Mouse (Mus musculus): ENCODE data around the gene Fgf22.
"Not testable (repeated sequence)": the region's sequence is repeated elsewhere in the genome, so short reads cannot be mapped to it uniquely, and the experiment has no call there.

Fgf22 gene

GRCm38 (mm10) chr10:79733847-79734246, 21.0 kb upstream of the Fgf22 start:
- no peak for DNase-seq

GRCm38 (mm10) chr10:79735361-79735760, 19.5 kb upstream of the Fgf22 start:
- DNase-seq, result peak in 1 of 2 experiments; percentile 57

GRCm38 (mm10) chr10:79736706-79737105, 18.2 kb upstream of the Fgf22 start:
- DNase-seq, result peak in 1 of 2 experiments; percentile 70

DNA sequence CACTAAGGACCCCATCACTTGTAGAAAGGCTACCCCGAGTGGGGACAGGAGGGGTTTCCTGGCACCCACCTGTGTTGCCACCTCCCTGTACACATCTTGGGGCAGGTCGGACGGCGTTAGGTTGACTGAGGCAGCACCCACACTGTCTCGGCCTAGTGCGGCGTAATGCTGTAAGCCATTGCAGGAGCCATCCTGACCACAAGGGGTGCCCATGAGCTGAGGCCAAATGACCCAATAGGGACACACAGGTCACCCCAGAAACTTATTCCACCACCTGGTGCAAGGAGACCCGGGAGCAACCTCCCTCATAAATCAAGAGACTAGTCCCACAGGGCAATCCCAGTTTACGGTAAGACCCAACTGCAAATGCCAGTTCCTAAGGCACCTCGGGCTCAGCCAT, 16.6 kb upstream of the Fgf22 start:
- peak; percentile 55 to 75 for DNase-seq

GRCm38 (mm10) chr10:79739234-79739633, 15.6 kb upstream of the Fgf22 start:
- DNase-seq, result peak in 1 of 2 experiments; percentile 34

- peak in 1 of 2 experiments; percentile 32 for DNase-seq
Observed at GRCm38 (mm10) chr10:79740863-79741262, 14.0 kb upstream of the Fgf22 start.

DNA sequence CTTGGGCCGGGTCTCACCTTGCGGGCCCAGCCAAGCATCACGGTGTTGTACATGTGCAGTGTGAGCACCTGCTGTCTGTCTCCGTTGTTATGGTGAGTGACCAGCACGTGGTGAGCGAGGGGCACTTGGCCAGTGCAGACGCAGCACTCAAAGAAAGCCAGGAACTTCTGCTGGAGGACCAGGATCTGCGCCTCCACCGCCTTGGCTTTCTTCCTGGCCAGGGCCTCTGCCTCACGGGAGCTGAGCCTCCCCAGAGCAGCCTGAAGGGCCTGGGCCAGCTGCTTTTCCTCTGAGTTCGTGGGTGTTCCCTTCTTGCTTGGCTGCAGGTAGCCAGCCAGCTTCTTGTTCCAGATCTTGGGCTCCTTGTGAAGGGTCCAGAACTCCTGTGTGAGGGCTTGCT, 11.7 kb upstream of the Fgf22 start:
- peak in 1 of 2 experiments; percentile 61 for DNase-seq

DNA sequence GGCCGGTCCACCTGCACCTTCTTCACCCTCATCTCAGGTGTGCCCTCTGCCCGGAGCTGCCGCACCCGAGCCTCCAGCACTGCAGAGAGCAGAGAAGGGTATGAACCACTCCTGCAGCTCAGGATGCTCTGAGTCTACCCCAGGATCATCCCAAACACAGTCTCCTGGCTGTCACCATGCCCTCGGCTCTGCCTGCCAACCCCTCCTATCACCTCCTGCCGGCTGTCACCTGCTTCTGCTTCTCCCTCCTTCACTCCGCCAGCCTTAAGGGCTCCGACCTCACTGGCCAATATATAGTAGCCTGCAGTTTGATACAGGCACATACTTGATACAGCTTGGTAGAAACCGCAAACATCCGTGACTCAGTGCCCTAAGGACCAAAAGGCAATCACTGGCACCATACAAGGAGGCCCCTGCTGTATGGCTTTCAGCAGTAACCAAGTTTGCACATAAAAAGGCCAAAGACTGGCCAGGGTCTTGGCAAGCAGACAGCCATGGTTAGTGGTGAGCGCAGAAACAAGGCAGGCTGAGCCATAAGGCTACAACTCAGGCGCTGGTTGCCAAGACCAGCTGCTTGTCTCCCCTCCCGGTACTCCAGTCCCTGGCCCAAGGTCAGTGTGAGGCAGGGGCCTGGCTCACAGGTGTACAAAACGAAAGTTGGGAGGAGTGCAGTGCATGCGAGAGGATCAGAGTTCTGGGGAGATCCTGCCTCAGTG, 11.1 kb upstream of the Fgf22 start:
- DNase-seq, result peak; percentile 75 to 77

GRCm38 (mm10) chr10:79745411-79745810, 9.5 kb upstream of the Fgf22 start:
- no peak for DNase-seq

DNA sequence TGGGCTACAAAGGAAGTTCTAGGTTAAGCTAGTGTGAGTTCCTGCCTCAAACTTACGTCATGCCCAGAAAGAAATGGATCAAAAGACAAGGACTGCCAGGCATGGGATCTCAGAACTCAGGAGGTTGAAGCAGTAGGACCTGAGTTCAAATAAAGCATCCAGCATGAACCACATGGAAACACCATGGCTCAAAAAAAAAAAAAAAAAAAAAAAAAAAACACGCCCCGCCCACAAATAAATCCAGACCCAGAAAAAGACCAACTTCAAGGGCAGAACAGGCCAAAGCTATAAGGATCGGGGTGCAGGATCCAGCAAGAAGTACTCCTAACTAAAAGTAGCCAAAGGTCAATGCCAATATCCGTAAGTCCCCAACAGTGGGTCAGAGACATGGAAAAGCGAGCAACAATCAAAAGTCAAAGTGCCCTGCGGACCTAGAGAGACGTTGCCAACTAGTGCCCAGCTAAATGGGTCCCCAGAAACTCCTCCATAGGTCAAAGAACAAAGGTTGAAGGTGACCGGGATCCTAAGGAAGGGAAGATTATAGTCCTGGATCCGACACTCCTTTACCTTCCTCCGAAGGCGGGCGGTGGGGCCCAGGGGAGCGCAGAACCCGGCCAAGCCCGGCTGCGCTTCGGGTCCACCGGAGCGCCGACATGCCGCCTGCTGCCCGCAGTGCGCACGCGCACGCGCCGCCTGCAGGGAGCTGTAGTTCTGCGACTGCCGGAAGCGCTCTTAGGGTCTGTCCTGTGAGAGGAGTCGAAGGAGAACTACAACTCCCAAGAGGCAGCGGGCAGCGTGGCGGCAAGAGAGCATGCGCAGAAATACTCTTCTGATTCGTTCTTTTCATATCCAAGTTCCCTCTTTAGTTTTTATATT, 8.7 kb upstream of the Fgf22 start, which contains the start of gene Polrmt:
Gene Polrmt, minus strand, starts transcription at position 684 of the 876 bp plus-strand sequence.
- peak; percentile 95 to 97 for DNase-seq

- DNase-seq, result no peak
Observed at GRCm38 (mm10) chr10:79746774-79747151, 8.1 kb upstream of the Fgf22 start.

- no peak for DNase-seq
Observed at GRCm38 (mm10) chr10:79748496-79748895, 6.4 kb upstream of the Fgf22 start.

DNA sequence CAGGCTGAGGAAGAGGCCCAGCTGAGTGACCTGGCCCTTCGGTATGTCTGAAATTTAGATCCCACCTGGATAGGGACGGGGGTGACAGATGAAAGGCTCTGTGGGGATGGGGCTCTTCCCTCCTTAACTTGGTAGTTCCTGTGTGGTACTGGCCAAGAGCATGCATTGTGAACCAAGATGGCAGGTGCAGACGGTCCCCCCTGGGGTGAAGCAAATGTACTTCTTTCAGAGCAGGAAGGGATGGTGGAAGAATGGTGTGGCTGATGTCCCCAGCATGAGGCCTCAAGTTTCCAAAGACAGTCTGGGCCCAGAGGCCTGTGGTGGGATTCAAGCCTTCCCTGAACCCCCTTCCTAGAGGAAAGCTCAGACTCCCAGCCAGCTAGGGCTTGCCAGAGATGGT, 978 bp downstream of the Fgf22 start:
- peak in 1 of 2 experiments; percentile 58 for DNase-seq

- DNase-seq, result no peak
Observed at GRCm38 (mm10) chr10:79756660-79757059, 1.8 kb downstream of the Fgf22 start.

DNA sequence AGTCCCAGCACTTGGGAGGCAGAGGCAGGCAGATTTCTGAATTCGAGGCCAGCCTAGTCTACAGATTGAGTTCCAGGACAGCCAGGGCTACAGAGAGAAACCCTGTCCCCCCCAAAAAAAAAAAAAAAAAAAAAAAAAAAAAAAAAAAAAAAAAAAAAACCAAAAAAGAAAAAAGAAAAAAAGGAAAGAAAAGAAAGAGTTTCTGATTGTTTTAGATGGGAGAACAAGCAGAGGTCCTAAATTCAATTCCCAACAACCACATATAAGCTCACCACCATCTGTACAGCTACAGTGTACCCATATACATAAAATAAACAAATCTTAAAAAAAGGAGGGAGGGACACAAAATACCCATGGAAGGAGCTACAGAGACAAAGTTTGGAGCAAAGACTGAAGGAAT, 4.8 kb downstream of the Fgf22 start:
- DNase-seq, result not testable (repeated sequence)

DNA sequence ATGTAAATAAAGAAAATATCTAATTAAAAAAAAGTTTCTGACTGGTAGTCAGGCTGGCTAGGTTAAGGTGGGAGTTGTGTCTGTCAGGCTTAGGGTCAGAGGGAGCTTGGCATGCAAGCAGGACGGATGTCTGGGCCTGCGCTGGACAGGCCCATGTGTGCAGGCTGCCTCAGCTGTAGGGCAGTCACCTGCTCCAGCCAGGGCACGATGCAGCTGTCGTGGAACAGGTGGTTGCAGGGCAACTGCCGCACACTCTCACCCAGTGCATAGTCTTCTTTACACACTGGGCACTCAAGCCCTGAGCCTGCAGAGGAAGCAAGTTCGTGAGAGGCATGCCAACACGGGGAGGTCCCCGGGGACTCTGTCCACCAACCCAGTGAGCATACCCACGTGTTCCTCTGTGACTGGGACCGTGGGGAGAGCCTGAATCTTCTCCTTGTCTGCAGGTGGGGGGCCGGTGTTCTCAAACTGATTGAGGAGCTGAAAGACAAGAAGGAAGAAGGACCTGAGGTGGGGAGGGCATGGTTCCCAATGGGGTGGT, 5.8 kb downstream of the Fgf22 start:
- DNase-seq, result no peak

- no peak for DNase-seq
Observed at GRCm38 (mm10) chr10:79762875-79763274, 8.0 kb downstream of the Fgf22 start.

DNA sequence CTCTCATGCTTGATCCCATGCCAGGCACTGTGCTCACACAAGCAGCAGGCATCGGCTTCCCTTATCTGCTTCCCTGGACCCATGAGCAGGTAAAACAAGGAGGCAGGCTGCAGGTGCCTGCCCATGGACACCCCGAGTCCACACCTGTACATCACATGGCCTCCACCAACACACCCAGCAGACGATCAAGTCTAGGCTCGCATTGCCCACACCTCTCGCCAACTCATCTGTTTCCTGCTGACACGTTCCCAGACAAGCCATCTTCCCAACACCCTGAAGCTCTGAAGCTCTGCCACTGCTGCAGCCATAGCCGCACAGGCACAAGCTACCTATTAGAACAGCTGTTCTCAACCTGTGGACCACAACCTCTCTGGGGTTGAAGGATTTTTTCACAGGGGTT, 9.4 kb downstream of the Fgf22 start:
- peak in 1 of 2 experiments; percentile 35 for DNase-seq

DNA sequence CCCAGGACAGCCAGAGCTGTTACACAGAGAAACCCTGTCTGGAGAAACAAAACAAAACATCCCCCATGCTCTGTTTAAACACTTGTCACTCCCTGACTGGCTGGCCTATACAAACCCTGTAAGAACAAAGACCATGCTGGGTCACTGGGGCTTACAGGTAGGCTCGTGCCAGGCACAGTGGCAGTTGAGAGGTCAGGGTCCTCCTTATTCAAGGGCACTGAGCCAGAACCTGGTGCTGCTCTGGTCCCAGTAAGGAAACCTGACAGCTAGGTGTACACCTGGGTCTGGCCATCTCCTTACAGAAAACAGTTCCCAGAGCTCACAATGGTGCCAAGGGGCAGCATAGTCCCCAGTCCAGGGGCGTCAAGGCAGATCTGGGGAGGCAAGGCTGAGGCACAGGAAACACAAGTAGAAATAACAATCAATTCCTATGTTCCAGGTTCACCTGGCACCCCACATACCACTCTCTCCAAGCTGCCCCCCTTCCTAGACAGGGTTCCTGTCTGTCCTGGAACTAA, 10.4 kb downstream of the Fgf22 start:
- DNase-seq, result peak in 1 of 2 experiments; percentile 31

GRCm38 (mm10) chr10:79766001-79766507, 11.2 kb downstream of the Fgf22 start:
- DNase-seq, result no peak

DNA sequence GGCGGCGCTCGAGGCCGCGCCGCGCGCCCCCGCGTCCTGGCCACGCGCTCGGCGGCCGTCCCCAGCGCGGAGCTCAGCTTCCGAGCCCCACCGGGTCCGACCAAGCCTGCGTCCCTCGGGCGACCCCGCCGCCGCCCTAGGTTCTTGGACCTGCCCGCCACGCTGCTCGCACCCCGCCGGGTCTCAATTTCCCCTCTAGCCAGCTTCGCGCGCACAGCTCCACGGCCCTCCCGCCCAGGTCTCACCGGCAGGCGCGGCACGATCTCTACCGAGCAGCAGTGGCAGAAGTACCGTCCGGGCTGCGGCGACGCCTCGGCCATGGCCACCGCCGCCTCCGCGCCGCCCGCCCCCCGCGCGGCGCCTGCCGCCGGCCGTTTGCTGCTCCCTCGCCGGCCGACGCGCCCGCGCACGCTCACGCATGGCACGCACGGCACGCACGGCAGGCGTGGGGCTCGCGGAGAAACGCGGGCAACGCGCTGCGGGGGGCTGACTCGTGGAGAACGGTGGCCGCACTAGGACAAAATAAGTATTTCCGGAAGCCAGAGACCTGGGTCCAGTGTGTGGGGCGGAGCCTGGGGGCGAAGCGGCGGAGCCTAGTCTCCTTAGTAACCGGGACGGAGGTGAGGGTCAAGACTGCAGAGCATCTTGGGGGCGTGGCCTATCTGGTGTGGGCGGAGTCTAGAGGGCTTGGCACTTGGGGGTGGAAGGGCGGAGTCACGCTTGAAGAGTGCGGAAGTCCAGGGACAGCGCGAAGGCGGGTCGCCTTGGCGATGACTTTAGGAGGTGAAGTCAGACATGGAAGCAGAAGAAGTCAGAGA, 11.8 kb downstream of the Fgf22 start, which contains the start of gene Rnf126:
Gene Rnf126, minus strand, starts transcription at position 445 of the 818 bp plus-strand sequence.
- DNase-seq, result peak; percentile 100

Data from cerebellum, postnatal 25 days (tissue).